Mouse (Mus musculus) limb, embryonic 12.5 days (tissue): ENCODE measurements around the gene Rpl10a. TPM values are rescaled to one million over a fixed set of nuclear protein-coding genes. Genes with fewer than 3 reads are reported as not detected.

ENCODE experiments used
- ATAC-seq: fragments of 200-750 bp; cut with Nextera tagmentation; 2 replicates; pipeline ENCODE4 v1.8.0; 2017; ENCODE audit warnings: low read depth, moderate TSS enrichment; ENCODE audit not compliant: insufficient number of reproducible peaks, insufficient read depth, low FRiP score, low TSS enrichment
- H3K27ac ChIP-seq: fragments of 300-500 bp; sonication (generic); 2 replicates; pipeline ENCODE4 v1.5.1; 2016; ENCODE audit warnings: mild to moderate bottlenecking, moderate library complexity
- H3K27me3 ChIP-seq: fragments of 300-500 bp; sonication (generic); 2 replicates; pipeline ENCODE4 v1.6.1; 2016; ENCODE audit warnings: mild to moderate bottlenecking, moderate library complexity
- H3K36me3 ChIP-seq: fragments of 300-500 bp; sonication (generic); 2 replicates; pipeline ENCODE4 v1.6.1; 2016; ENCODE audit warnings: mild to moderate bottlenecking, moderate library complexity
- H3K4me1 ChIP-seq: fragments of 300-500 bp; sonication (generic); replicated peaks from 2 replicates; pipeline ENCODE4 v1.6.1; 2016
- H3K4me2 ChIP-seq: fragments of 300-500 bp; sonication (generic); 2 replicates; pipeline ENCODE4 v1.6.1; 2016; ENCODE audit warnings: mild to moderate bottlenecking, moderate library complexity
- H3K4me3 ChIP-seq: fragments of 300-500 bp; sonication (generic); replicated peaks from 2 replicates; pipeline ENCODE4 v1.5.1; 2016; ENCODE audit warnings: mild to moderate bottlenecking
- H3K9ac ChIP-seq: fragments of 300-500 bp; sonication (generic); replicated peaks from 2 replicates; pipeline ENCODE4 v1.6.1; 2016; ENCODE audit warnings: mild to moderate bottlenecking, moderate library complexity
- H3K9me3 ChIP-seq: fragments of 300-500 bp; sonication (generic); 2 replicates; pipeline ENCODE4 v1.6.1; 2016; ENCODE audit warnings: mild to moderate bottlenecking, moderate library complexity
- WGBS: fragments of 180-500 bp; shearing (Covaris S2); methylation state at CpG from one replicate; pipeline ENCODE4 v1.1.7; 2016; 5-methylcytosine and 5-hydroxymethylcytosine counted together
- polyA plus RNA-seq: library from polyadenylated mRNA; unstranded; fragments of >200 nt; fragmentation: Nextera tagmentation; extraction: Ambion mirVana; gene quantifications from 2 replicates; pipeline ENCODE4 v1.2.1, GENCODE M21; 2016

Gene Rpl10a
- polyA plus RNA-seq, 1 experiment from 2014 or later: 537 TPM

GRCm38 (mm10) chr17:28308297-28309195 is 19.7 kb upstream of the Rpl10a start:
- Histone ChIP-seq H3K4me1 (peaks cover 11% of the 10 kb centered on the region), H3K27ac (no peak overlapping the region), H3K9ac (no peak overlapping the region; the same call in 1 of the 2 replicates), H3K9me3 (no peaks in the 10 kb centered on the region), H3K4me3 (no peak overlapping the region), H3K27me3 (no peaks in the 10 kb centered on the region), H3K4me2 (peak overlapping the region; percentile 26), H3K36me3 (no peaks in the 10 kb centered on the region)
- ATAC-seq: peak; percentile 29; the same call in 1 of the 2 replicates
- WGBS: 13% methylated on average over 18 of the region's 18 CpGs

DNA sequence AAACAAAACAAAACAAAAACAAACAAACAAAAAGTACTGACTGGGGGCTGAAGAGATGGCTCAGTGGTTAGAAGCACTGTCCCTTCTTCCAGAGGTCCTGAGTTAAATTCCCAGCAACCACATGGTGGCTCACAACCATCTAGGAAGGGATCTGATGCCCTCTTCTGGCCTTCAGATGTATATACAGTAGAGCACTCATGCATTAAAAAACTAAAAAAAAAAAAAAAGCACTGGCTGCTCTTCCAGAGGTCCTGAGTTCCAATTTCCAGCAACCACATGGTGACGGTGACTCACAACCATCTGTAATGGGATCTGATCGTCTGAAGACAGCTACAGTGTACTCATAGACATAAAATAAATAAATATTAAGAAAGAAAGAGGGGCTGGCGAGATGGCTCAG is 17.4 kb upstream of the Rpl10a start:
- peaks cover 30% of the 10 kb centered on the region for H3K4me1 ChIP-seq
- no peaks in the 10 kb centered on the region for H3K27me3 ChIP-seq
- H3K9me3 ChIP-seq: no peaks in the 10 kb centered on the region
- no peak for ATAC-seq
- no peak overlapping the region for H3K4me2 ChIP-seq
- no peak overlapping the region for H3K9ac ChIP-seq
- no peak overlapping the region for H3K4me3 ChIP-seq
- H3K36me3 ChIP-seq: peaks cover 4% of the 10 kb centered on the region; the same call in 1 of the 2 replicates
- WGBS: 74% methylated on average over 3 of the region's 3 CpGs
- H3K27ac ChIP-seq: no peak overlapping the region

DNA sequence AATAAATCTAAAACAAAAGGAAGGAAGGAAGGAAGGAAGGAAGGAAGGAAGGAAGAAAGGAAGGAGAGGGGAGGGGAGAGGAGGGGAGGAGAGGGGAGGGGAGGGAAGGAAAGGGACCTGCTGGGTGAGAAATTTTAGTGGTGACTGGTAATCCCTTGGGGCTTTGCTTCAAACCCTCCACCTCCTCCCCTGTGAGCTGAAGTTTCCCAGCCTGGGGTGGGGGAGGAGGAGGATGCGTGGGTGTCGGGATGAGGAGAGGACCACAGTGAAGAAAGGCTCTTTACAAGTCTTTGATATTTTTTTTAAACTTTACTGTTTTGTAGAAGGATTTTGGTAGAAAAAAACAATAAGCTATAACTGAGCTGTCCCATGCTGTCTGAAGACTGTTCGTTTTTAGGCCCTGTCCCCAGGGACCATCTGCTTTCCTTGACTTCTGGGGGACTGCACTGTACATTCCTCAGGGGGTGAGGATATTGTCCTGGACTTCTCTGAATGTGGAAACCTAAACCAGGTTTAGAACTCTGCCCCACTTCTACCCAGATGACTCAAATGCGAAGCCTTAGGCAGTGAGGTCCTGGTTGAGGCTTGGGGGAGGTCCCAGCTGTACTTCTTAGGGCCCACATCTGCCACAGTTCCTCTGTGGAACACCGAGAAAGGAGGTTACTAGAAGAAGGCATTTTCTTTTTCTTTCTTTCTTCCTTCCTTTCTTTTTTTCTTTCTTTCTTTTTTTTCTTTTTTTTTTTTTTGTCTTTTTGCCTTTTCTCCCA is 16.7 kb upstream of the Rpl10a start:
- 66% methylated on average over 5 of the region's 5 CpGs for WGBS
- peaks cover 32% of the 10 kb centered on the region for H3K4me1 ChIP-seq
- H3K4me3 ChIP-seq: no peak overlapping the region
- H3K9me3 ChIP-seq: no peaks in the 10 kb centered on the region
- no peaks in the 10 kb centered on the region for H3K27me3 ChIP-seq
- no peak overlapping the region for H3K27ac ChIP-seq
- no peak overlapping the region for H3K4me2 ChIP-seq
- ATAC-seq: no peak
- H3K36me3 ChIP-seq: peaks cover 11% of the 10 kb centered on the region
- no peak overlapping the region for H3K9ac ChIP-seq

GRCm38 (mm10) chr17:28312232-28313211 is 15.7 kb upstream of the Rpl10a start:
- H3K4me2 ChIP-seq: peak overlapping the region; percentile 51
- H3K4me3 ChIP-seq: peak overlapping the region; percentile 87
- H3K27me3 ChIP-seq: no peaks in the 10 kb centered on the region
- no peaks in the 10 kb centered on the region for H3K9me3 ChIP-seq
- H3K9ac ChIP-seq: no peak overlapping the region
- peaks cover 21% of the 10 kb centered on the region for H3K36me3 ChIP-seq
- WGBS: 20% methylated on average over 17 of the region's 17 CpGs
- peak; percentile 10 for ATAC-seq
- H3K27ac ChIP-seq: peak overlapping the region; percentile 41; the same call in 1 of the 2 replicates
- H3K4me1 ChIP-seq: peaks cover 32% of the 10 kb centered on the region

GRCm38 (mm10) chr17:28313212-28313879 is 14.9 kb upstream of the Rpl10a start, which contains the start of gene Fance:
Gene Fance (plus strand): TSS chr17:28313519.
- ATAC-seq: peak; percentile 97
- peak within 1 kb of the TSS; percentile 91 for H3K27ac ChIP-seq
- H3K4me3 ChIP-seq: peak within 1 kb of the TSS; percentile 87

DNA sequence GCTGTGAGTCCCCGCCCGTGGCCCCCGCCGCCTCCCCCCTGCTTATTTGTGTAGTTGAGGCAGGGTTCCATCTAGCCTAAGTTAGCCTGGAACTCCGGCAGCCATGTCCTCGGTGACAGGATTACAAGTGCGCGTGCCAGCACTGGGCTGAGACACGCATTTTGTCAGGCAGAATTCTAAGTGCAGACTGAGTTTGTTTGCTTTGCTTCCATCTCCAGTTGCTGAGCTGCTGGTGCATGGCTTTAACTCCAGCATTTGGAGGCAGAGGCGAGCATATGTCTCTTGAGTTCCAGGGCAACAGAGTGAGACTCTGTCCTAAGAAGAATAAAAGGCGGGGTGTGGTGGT is 14.4 kb upstream of the Rpl10a start:
- WGBS: 1% methylated on average over 11 of the region's 11 CpGs
- no peaks in the 10 kb centered on the region for H3K9me3 ChIP-seq
- peaks cover 25% of the 10 kb centered on the region for H3K4me1 ChIP-seq
- H3K27me3 ChIP-seq: no peaks in the 10 kb centered on the region
- peak overlapping the region; percentile 91 for H3K9ac ChIP-seq
- peak overlapping the region; percentile 86 for H3K4me2 ChIP-seq
- 0 out of 2 replicates have a peak, but pooled peaks have one; percentile 6 for ATAC-seq
- H3K27ac ChIP-seq: peak overlapping the region; percentile 91
- H3K4me3 ChIP-seq: peak overlapping the region; percentile 87
- peaks cover 34% of the 10 kb centered on the region for H3K36me3 ChIP-seq

More at GRCm38 (mm10) chr17:28313212-28313879, 14.9 kb upstream of the Rpl10a start, which contains the start of gene Fance:
- peak within 1 kb of the TSS; percentile 91 for H3K9ac ChIP-seq
- no peaks in the 10 kb centered on the region for H3K9me3 ChIP-seq
- H3K4me1 ChIP-seq: peaks cover 29% of the 10 kb centered on the region
- under 1% methylated on average over 66 of the region's 69 CpGs for WGBS
- H3K36me3 ChIP-seq: peaks cover 29% of the 10 kb centered on the region
- peak within 1 kb of the TSS; percentile 86 for H3K4me2 ChIP-seq
- H3K27me3 ChIP-seq: no peaks in the 10 kb centered on the region

DNA sequence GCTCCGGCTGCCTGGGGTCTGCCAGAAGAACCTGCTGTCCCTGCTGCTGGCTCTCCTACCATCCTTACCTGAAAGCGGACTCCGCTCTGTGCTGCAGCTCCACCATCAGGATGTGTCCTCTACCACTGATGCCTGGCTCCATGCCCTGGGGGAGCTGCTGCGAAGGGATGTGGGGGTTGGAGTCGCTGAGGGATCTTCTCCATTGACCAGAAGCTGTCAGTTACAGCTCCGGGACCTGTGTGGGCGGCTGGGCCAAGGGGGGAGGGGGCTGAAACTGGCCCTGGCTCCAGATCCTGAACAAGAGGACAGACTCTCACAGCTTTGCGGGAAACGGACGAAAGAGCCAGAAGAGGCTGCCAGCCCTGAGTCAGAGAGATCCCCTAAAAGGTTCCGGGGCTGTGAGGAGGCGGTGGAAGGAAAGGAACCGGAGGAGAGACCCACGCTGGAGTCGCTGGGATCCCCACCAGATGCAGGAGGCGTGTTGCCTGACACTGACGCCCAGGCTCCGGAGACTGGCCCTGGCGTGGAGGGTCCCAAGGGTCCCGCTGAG is 12.6 kb upstream of the Rpl10a start:
- no peak overlapping the region; the same call in 1 of the 2 replicates for H3K9ac ChIP-seq
- H3K27me3 ChIP-seq: no peaks in the 10 kb centered on the region
- H3K4me1 ChIP-seq: peaks cover 25% of the 10 kb centered on the region
- no peaks in the 10 kb centered on the region for H3K9me3 ChIP-seq
- 93% methylated on average over 20 of the region's 20 CpGs for WGBS
- H3K27ac ChIP-seq: 0 out of 2 replicates have a peak overlapping the region, but pooled peaks have one; percentile 12
- H3K4me3 ChIP-seq: no peak overlapping the region
- 0 out of 2 replicates have a peak overlapping the region, but pooled peaks have one; percentile 19 for H3K4me2 ChIP-seq
- no peak for ATAC-seq
- peaks cover 50% of the 10 kb centered on the region for H3K36me3 ChIP-seq

DNA sequence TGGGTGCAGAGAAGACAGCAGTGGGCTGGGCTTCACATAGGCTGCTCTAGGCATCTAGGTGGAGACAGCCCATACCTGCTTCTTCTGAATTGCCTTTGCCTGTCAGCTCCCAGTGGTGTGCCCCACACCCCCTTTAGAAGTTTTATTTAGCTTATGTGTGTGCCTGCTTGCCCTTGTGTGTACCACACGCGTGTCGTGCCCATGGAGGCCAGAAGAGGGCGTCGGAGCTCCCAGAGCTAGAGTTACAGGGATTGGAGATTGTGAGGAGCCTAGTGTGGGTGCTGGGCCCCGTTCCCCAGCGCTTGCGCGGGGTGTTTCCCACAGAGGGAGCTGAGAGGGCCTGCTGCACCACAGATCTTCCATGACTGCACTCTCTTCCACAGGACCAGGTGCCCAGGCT is 11.8 kb upstream of the Rpl10a start:
- peaks cover 58% of the 10 kb centered on the region for H3K36me3 ChIP-seq

DNA sequence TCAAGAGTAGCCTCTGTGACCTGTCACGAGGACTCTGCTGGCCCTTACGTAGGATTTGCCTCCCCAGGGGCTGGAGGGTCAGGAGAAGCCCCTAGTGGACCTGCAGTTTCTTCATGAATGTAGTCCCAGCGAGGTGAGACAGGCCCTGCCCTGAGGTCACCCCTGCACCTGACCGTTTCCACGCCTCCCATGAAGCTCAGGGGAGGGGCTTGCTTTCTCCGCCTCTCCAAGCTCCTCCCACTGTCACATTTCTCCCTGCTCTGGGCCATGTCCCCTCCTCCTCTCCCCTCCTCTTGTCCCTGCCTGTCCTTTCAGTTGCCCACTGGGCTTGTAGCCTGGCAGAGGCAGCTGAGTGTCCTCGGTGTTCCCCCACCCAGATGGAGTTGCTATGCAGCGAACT is 11.2 kb upstream of the Rpl10a start:
- WGBS: 60% methylated on average over 8 of the region's 8 CpGs
- ATAC-seq: no peak
- H3K27ac ChIP-seq: no peak overlapping the region
- H3K36me3 ChIP-seq: peaks cover 64% of the 10 kb centered on the region
- H3K4me1 ChIP-seq: peaks cover 25% of the 10 kb centered on the region
- no peaks in the 10 kb centered on the region for H3K27me3 ChIP-seq
- H3K4me2 ChIP-seq: no peak overlapping the region
- H3K9me3 ChIP-seq: no peaks in the 10 kb centered on the region
- H3K4me3 ChIP-seq: no peak overlapping the region
- H3K9ac ChIP-seq: no peak overlapping the region

More for the DNA sequence above, 11.8 kb upstream of the Rpl10a start:
- H3K9me3 ChIP-seq: no peaks in the 10 kb centered on the region
- H3K9ac ChIP-seq: no peak overlapping the region
- H3K27ac ChIP-seq: no peak overlapping the region
- no peak overlapping the region for H3K4me3 ChIP-seq
- ATAC-seq: no peak
- peaks cover 25% of the 10 kb centered on the region for H3K4me1 ChIP-seq
- WGBS: 92% methylated on average over 9 of the region's 9 CpGs
- no peaks in the 10 kb centered on the region for H3K27me3 ChIP-seq
- H3K4me2 ChIP-seq: no peak overlapping the region

DNA sequence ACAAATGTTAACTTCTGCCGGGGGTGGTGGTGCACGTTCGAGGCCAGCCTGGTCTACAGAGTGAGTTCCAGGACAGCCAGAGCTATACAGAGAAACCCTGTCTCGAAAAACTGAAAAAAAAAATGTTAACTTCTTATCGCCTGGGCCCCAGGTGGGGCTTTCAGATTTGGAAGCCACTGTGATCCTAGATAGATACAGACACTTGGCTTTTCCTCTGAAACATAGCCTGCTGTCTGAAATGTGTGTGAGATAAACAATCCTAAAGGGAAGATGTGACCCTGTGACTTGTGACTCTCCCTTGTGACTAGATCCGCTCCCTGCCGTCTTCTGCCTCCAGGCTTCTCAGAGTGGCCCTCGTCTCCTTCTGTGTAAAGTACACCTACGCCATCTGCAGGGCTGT is 10.5 kb upstream of the Rpl10a start:
- H3K9ac ChIP-seq: no peak overlapping the region
- H3K4me1 ChIP-seq: peaks cover 22% of the 10 kb centered on the region
- no peak for ATAC-seq
- no peaks in the 10 kb centered on the region for H3K9me3 ChIP-seq
- H3K4me2 ChIP-seq: no peak overlapping the region
- no peak overlapping the region for H3K4me3 ChIP-seq
- H3K27ac ChIP-seq: no peak overlapping the region
- H3K27me3 ChIP-seq: no peaks in the 10 kb centered on the region
- WGBS: 91% methylated on average over 9 of the region's 9 CpGs
- H3K36me3 ChIP-seq: peaks cover 70% of the 10 kb centered on the region
